Mouse (Mus musculus) brain, embryonic 14.5 days (tissue): ENCODE measurements at regions not wholly inside any gene's neighbourhood (a gene's known extent, or its start where the extent isn't known, plus 50 kb on each side); places are given as distances from the start of the nearest gene placed in this dataset.

Experiments
- CTCF ChIP-seq: fragments of 200-500 bp; IDR thresholded peaks from 2 replicates; pipeline ENCODE4 v1.5.1; 2012; ENCODE audit warnings: inconsistent platforms, mild to moderate bottlenecking, moderate library complexity, borderline replicate concordance; ENCODE audit not compliant: insufficient read depth, insufficient read length; ENCODE audit errors: extremely low read depth
- POLR2A ChIP-seq: fragments of 200-500 bp; IDR thresholded peaks from 2 replicates; pipeline ENCODE4 v1.6.1; 2012; ENCODE audit warnings: mild to moderate bottlenecking, inconsistent platforms, borderline replicate concordance; ENCODE audit not compliant: poor library complexity, insufficient read depth, insufficient read length, severe bottlenecking; ENCODE audit errors: extremely low read depth

DNA sequence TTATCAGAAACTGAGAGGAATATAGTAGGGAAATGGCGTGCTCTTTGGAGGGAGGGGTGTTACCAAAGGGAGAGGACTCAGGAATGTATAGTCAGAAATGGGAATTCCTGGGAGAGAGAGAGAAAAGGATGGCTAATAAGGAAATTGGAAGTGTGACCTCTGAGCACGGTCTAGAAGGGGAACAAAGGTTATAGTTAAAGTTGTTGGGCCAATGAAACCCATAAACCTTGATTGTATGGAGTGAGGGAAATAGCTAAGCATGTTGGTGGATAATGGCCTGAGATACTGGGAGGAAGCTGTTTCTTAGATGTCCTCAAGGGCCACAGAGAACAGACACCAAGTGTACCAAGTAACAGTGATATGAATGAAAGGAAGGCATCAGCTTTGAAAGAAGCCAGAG lies 294.8 kb upstream of the Klf6 start:
- TF ChIP-seq POLR2A (no peak), CTCF (no peak)
